ENCODE assay signal across 8 mouse cellular contexts in genomic region chr2:35983869-35984268, GRCm38 (mm10). TPM values are rescaled to one million over a fixed set of nuclear protein-coding genes. Genes with fewer than 3 reads are reported as not detected.
A peak's percentile ranks its signal among the peaks of the same experiment; 100 is the strongest.
DNase-seq lines count a peak whose midpoint lies in the region; ATAC-seq lines count a peak whose summit lies in the region.

No protein-coding gene starts in this region.

- no peak overlapping the region for H3K4me3 ChIP-seq in forebrain, embryonic 13.5 days

- H3K4me2 ChIP-seq in forebrain, embryonic 13.5 days, result no peak overlapping the region

- H3K27me3 ChIP-seq in forebrain, embryonic 13.5 days, result peaks cover 11% of the 10 kb centered on the region

- H3K4me1 ChIP-seq in forebrain, embryonic 13.5 days, result peaks cover 2% of the 10 kb centered on the region

- no peak overlapping the region for H3K27ac ChIP-seq in forebrain, embryonic 13.5 days

- H3K9ac ChIP-seq in forebrain, embryonic 13.5 days, result no peak overlapping the region

- no peaks in the 10 kb centered on the region for H3K9me3 ChIP-seq in forebrain, embryonic 13.5 days (replicated peaks)

- peak; percentile 82 for DNase-seq in CD4-positive, CD25-positive, alpha-beta regulatory T cell, adult 2 months (ENCODE audit: low read depth, low spot score)
- DNase-seq in CD4-positive helper T cell, adult 2 months (ENCODE audit: low read depth, low spot score), result peak; percentile 68
- DNase-seq in brain, adult 2 months (ENCODE audit: low read depth, low spot score), result peak; percentile 86
- peak; percentile 69 for DNase-seq in kidney, postnatal 14 days
- DNase-seq in lung, postnatal 10 days, result peak; percentile 77
- peak; percentile 62 for DNase-seq in right cerebral cortex, postnatal 25 days

- no peak for ATAC-seq in CD4-positive, CD25-positive, alpha-beta regulatory T cell, adult 4 months
- peak; percentile 6; the same call in 1 of the 2 replicates for ATAC-seq in forebrain, embryonic 13.5 days

- H3K36me3 ChIP-seq in forebrain, embryonic 13.5 days (ENCODE audit: poor library complexity, severe bottlenecking), result no peaks in the 10 kb centered on the region

- 2% methylated on average over 7 of the region's 7 CpGs for WGBS in forebrain, embryonic 13.5 days

RNA-seq across cellular contexts. Expression of gene Ttll11, which starts 4.2 kb away (rescaled TPM):
- polyA plus RNA-seq in CD4-positive, CD25-positive, alpha-beta regulatory T cell, adult 4 months (2017; shearing (Covaris generic)), result not detected
- polyA plus RNA-seq in forebrain, embryonic 13.5 days (2015; fragmentation: Nextera tagmentation; extraction: Ambion mirVana), result 1.8 and 2.2 TPM in 2 replicates
